Mouse (Mus musculus) cortical plate, adult 2 months (tissue): ENCODE measurements around the gene Epo.

Experiments used
- CTCF ChIP-seq: fragments of 200-500 bp; IDR thresholded peaks from 2 replicates; pipeline ENCODE4 v1.5.1; 2011; ENCODE audit warnings: mild to moderate bottlenecking, control low read depth, low read length; ENCODE audit not compliant: insufficient read depth; ENCODE audit errors: extremely low read depth
- POLR2A ChIP-seq: fragments of 200-500 bp; IDR thresholded peaks from 2 replicates; pipeline ENCODE4 v1.6.1; 2011; ENCODE audit warnings: mild to moderate bottlenecking, low read length, control low read depth; ENCODE audit not compliant: insufficient read depth; ENCODE audit errors: extremely low read depth

GRCm38 (mm10) chr5:137481897-137482296 lies 51.1 kb downstream of the Epo start:
- no peak for TF ChIP-seq POLR2A
- TF ChIP-seq CTCF = no peak
